Mouse (Mus musculus) adrenal gland, adult 8-10 months (tissue): ENCODE data around the gene Gm3854. TPM values are rescaled to one million over a fixed set of nuclear protein-coding genes. Genes with fewer than 3 reads are reported as not detected.
A peak's percentile ranks its signal among the peaks of the same experiment; 100 is the strongest.
"Not testable (repeated sequence)": the region's sequence is repeated elsewhere in the genome, so short reads cannot be mapped to it uniquely, and the experiment has no call there.

Source experiments
- DNase-seq: peaks from one replicate; pipeline ENCODE4 v3.0.0; 2022
- total RNA-seq, 4 experiments: library from RNA; stranded (reverse); gene quantifications; 2 replicates each; pipeline ENCODE4 v1.2.4; 2022

The Gm3854 gene
- 1 to 10 TPM; 1.0 to 2.2 (median 1.4) TPM for total RNA-seq

GRCm38 (mm10) chr7:6343501-6344071, at the start of gene Gm3854:
Gene Gm3854, plus strand, starts transcription at chr7:6343759.
- DNase-seq, result peak; percentile 39

- not testable (repeated sequence) for DNase-seq
Measured at GRCm38 (mm10) chr7:6300796-6301195, 42.8 kb upstream of the Gm3854 start.

GRCm38 (mm10) chr7:6330458-6331232, 12.9 kb upstream of the Gm3854 start:
- no peak for DNase-seq

GRCm38 (mm10) chr7:6331233-6331956, 12.2 kb upstream of the Gm3854 start, which contains the start of gene Zfp583:
Gene Zfp583, minus strand, starts transcription at chr7:6331285.
- peak; percentile 73 for DNase-seq

- no peak for DNase-seq
Measured at GRCm38 (mm10) chr7:6339865-6340264, 3.7 kb upstream of the Gm3854 start.

- DNase-seq, result no peak
Measured at GRCm38 (mm10) chr7:6344124-6344523, 565 bp downstream of the Gm3854 start.

GRCm38 (mm10) chr7:6358121-6358520, 14.6 kb downstream of the Gm3854 start:
- DNase-seq, result no peak

GRCm38 (mm10) chr7:6358937-6359590, 15.5 kb downstream of the Gm3854 start:
- DNase-seq, result no peak

- no peak for DNase-seq
Measured at GRCm38 (mm10) chr7:6360477-6361060, 17.0 kb downstream of the Gm3854 start.

GRCm38 (mm10) chr7:6361756-6362155, 18.2 kb downstream of the Gm3854 start:
- DNase-seq, result no peak

- peak; percentile 100 for DNase-seq
Measured at GRCm38 (mm10) chr7:6362268-6363046, 18.9 kb downstream of the Gm3854 start.

GRCm38 (mm10) chr7:6363047-6363488, 19.5 kb downstream of the Gm3854 start, which contains the start of gene Zfp78:
Gene Zfp78, plus strand, starts transcription at chr7:6363280.
- no peak for DNase-seq

GRCm38 (mm10) chr7:6364761-6365160, 21.2 kb downstream of the Gm3854 start:
- no peak for DNase-seq

- no peak for DNase-seq
Measured at GRCm38 (mm10) chr7:6367185-6367584, 23.6 kb downstream of the Gm3854 start.

GRCm38 (mm10) chr7:6368146-6368545, 24.6 kb downstream of the Gm3854 start:
- DNase-seq, result not testable (repeated sequence)

- DNase-seq, result no peak
Measured at GRCm38 (mm10) chr7:6369460-6369859, 25.9 kb downstream of the Gm3854 start.

- DNase-seq, result no peak
Measured at GRCm38 (mm10) chr7:6372993-6373392, 29.4 kb downstream of the Gm3854 start.

GRCm38 (mm10) chr7:6378441-6378840, 34.9 kb downstream of the Gm3854 start:
- no peak for DNase-seq

- no peak for DNase-seq
Measured at GRCm38 (mm10) chr7:6381431-6381830, 37.9 kb downstream of the Gm3854 start.

GRCm38 (mm10) chr7:6383044-6383455, 39.5 kb downstream of the Gm3854 start, which contains the start of gene Zfp28:
Gene Zfp28, plus strand, starts transcription at chr7:6383295.
- DNase-seq, result peak; percentile 92

GRCm38 (mm10) chr7:6384011-6384410, 40.5 kb downstream of the Gm3854 start:
- DNase-seq, result no peak
